Mouse (Mus musculus) frontal cortex, adult 2 months (tissue): Measurements from ENCODE around the gene Dcst2. TPM values are rescaled to one million over a fixed set of nuclear protein-coding genes. Genes with fewer than 3 reads are reported as not detected.

Source experiments
- DNase-seq, 2 experiments: peaks; one replicate each; pipeline ENCODE4 v3.0.0; 2022; ENCODE audit warnings: low spot score in 1 of 2; ENCODE audit errors: extremely low spot score in 1 of 2
- polyA plus RNA-seq: library from polyadenylated mRNA; depleted of rRNA; stranded (reverse); fragments of >200 nt; gene quantifications from 2 replicates; pipeline ENCODE4 v1.2.3, GENCODE M21; 2012; rRNA removed

Dcst2 gene
- polyA plus RNA-seq = 0.68 and 0.86 TPM in 2 replicates

DNA sequence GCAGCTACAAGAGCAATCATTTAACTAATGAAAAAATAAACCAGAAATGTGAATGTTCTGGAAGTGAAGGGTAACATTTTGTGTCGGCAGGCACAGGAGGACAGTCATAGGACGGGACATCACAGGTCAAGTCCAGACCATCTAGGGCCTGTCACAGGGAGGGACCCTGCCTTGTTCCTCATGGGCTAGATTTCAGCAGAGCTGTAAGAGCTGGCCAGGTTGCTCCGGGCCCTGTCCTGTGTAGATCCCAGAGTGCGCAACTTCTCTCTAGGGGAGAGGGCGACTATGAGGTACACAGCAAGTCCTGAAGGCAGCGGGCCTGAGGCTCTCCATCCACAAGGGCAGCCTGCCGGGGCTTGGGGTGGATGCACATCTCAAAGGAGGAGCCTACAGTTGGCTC, at the start of gene Dcst2:
Gene Dcst2 (plus strand): TSS at position 301 of the 400 bp plus-strand sequence.
- DNase-seq = no peak

DNA sequence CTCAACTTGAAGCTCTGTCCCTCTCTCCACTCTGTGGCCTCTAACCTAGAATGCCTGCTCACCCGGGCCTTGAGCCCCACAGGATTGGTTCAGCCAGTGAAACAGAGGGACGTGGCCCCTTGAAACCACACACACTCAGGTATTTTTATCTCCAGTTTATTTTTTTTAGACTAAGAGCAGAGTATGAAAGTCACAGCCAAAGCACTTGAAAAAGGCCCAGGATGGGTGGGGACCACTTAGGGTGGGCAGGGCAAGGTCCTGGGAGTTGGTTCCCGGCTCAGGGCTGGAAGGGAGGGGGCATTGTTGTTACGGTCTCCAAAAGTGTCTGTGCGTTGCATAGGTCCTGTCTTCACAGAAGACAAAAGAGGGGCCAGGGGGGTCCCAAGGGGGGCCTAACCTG, 47.4 kb upstream of the Dcst2 start:
- no peak for DNase-seq

DNA sequence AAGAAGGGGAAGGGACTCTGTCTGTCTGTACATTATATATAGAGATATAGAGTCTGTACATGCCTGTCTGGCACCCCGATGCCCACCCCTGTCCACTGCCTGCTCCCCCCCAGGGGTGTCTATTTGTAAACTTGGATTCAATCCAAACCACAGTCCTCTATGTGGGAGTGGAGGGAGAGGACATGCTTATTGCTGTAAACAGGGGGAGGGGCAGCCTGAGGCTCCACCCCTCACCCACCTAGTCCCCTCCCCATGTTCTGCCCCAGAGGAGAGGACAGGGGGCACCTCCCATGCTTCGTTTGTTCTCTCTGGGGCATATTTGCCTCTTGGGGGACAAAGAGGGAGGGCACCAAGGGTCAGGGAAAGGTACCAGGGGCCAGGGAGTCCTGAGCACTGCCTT, 47.0 kb upstream of the Dcst2 start:
- DNase-seq = no peak

DNA sequence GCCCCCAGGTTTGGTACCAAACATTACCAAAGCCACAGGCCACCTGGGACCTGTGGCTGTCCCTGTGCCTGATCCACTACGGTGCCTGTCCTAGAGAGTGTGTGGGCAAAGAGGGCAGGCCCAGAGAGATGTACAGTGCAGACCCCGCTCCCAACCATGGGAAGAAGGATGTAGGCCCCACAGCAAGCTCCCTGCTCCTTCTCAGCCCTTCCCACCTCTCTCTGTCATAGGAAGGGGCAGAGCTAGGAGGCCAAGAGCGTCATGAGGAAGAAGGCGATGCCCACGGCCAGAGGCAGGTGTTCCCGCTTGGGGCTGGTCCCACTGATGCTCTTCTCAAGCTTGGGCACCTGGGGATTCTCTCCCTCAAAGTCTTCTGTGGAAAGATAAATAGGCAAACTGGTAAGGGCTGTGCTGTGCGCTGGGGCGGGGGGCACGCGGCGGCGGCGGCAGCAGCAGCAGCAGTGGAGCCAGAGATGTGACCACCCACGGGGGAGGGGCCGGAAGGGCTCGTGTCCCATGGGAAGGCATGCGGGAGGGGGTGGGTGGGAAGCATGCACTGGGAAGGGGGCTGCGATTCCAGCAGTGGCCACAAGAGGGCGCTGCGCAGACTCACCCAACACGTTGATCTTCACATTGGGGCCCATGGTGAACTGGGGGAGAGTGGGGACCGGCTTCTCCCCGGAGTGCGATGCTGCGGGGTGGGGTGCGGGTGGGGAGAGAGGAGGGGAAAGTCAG, 46.4 kb upstream of the Dcst2 start:
- peak in 1 of 2 experiments; percentile 90 for DNase-seq

DNA sequence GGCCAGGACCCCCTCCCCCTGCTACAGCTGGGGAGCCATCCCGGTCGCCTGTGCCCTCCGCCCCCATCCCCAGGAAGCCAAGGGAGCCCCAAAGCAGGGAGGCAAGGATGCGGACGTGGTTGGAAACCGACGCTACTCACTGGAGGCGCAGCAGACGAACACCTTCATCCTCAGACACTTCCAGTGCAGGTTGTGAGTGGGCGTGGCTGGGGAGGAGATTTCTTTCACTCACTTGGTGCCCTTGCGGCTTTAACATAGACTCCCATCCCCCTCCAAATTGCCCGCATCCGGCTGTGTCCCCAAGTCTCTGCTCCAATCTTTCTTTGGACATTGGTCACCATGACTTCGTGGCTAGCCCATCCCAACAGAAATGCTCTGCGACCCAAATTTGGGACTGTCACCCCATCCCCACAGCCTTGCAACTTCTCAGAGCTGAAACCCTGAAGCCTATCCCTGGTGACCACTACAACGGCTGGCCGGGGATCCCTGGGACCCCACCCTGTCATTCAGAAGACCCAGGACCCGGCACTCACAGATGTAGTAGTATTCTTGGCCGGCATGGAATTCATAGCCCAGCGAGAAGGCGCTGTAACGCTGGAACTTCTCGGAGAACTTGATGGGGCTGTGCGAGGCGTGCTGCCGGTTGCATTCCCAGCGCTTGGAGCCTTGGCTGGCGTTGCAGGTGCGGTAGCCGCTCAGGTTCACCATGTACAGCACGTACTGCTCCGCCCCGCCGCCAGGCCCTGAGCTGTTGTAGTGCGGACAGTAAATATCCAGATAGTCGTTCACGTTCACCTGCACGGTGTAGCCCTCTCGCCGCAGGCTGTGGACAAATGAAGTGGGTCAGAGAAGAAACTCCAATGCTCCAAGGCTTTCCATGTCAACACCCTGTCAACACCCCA, 45.6 kb upstream of the Dcst2 start:
- peak in 1 of 2 experiments; percentile 45 for DNase-seq

DNA sequence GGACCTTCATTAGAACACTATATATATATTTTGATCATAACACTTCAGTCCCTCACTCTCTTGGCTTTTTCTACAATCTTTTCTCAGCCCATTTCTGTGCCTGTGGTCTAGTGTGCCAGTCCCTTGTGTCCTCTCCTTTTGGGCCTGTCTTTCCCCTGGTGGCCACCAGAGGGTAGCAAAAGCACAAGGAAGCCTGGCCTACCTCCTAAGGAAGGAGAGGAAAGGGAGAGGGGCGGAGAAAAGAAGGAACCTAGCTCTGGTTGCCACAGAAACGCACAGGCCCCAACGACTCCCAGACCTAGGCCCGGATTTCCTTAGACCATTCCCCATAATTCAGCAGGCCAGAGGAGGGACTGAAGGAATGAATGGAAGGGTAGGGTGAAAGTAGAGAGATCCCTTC, 44.9 kb upstream of the Dcst2 start:
- DNase-seq = peak; percentile 82 to 96

DNA sequence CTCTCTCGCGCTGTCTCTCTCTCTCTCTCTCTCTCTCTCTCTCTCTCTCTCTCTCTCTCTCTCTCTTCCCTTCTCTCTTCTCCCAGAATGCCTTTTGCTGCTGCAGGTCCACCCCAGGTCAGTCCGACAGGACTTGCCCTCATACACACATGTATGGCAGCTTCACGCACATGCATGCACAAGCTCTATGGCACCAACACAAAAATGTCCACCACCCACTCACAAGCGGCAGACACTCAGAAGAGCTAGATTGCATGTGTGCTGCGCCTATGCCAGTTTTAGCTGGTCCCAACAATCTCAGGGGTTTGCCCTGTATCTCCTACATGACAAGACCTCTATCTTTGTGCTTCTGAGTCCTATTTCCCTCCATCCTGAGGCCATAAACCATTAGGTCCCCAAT, 44.5 kb upstream of the Dcst2 start:
- peak in 1 of 2 experiments; percentile 42 for DNase-seq

DNA sequence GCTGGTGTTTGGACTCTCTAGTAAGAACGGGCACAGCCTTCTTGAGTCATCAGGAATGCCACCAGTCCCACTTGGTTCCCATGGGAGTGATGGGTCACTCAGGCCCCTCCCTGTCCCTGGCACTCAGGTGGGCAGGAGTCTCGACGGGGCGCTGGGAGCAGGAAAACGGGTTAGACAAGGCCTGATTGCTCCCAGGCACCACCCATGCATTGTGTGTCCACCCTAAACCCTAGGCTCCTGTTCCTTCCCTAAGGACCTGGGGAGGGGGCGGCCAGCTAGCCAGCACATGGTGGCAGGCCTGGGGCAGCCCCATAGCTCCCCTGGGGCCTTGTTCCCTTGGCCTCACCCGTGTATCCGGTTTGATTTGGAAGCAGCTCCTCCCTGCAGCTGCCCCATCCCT, 43.5 kb upstream of the Dcst2 start:
- no peak for DNase-seq

DNA sequence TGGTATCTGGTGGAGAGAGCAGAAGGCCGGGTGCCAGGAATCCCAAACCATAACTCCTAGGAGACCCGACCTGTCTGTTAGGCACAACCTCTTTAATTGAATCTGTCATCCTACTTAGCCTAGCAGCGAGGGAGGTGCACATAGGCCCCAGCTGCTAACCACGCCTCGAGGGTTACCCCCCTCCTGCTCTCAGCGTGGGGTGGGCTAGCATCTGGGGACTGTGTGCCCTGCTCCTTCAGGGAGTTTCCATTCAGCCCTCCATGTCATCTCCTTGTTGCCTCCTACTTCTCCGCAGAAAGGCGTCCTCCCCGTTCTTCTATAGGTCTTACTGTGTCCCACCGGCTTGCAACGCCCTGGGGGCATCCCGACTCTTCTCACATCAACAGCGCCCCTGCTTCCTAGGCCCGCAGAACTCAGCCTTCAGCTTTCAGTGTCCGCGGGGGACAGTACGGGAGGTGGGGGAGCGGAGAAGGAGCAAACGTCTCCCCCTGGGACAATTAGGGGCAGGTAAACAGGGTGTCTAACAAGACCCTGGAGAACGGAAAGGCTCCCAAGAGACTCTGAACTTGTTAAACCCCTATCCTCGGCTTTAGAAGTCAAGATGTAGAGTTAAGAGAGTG, 42.7 kb upstream of the Dcst2 start:
- no peak for DNase-seq

DNA sequence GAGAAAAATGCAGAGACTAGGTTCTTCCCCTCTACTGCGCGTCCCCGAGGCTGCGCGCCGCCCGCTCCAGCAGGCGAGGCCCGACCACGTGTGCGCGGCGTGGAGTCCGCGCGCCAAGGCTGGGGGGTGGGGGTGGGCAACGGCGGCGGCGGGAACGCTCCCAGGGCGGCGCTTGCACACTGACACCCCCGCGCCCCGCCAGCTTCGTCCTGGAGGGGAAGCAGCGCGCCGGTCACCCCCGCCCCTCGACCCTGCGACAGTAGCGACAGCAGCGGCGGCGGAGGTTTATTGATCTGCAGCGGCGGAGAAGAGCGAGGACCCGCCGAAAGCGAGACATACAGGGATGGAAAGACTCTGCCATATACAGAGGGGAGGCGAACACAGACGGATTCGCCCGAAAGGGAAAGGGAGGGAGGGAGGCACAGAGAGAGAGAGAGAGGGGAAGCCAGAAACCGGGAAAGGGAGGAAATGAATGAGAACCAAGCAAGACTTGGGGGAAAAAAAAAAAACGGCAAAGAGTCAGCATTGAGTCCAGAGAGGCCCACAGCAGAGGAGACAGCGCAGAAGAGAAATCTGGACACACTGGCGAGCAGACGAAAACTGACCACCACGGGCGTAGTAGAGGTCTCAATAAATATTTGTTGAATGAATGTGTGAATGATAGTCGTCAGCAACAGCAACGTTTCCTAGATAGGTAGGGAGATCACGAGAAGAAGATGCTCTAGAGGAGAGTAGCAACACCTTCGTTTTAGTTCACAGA, 42.0 kb upstream of the Dcst2 start:
- peak in 1 of 2 experiments; percentile 42 for DNase-seq

DNA sequence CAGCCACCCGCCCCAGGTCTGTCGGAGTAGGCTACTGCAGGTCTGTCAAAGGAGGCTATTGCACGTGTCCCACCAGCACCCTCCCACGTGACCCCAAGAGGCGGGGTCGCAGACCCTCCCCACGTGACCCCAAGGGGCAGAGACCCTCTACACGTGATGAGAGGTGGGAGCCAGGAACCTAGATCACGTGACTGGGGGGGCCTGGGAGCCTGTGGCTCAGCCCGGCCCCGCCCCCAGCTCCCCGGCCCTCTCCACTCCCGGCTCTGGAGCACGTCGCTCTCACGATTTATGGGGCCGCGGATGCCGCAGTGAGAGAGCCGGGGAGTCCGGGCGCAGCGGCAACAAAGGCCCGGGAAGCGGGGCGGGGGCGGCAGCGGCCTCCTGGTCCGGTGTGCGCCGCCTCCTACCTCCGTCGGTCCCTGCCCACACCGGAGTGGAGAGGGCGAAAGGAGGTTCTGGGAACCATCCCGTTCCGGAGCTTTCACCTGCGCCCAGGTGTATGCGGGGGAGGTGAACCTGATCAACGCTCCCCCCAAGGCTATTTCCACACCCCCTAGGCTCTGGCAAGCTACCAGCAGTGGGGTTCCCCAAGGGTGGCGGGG, 41.1 kb upstream of the Dcst2 start:
- peak in 1 of 2 experiments; percentile 53 for DNase-seq

DNA sequence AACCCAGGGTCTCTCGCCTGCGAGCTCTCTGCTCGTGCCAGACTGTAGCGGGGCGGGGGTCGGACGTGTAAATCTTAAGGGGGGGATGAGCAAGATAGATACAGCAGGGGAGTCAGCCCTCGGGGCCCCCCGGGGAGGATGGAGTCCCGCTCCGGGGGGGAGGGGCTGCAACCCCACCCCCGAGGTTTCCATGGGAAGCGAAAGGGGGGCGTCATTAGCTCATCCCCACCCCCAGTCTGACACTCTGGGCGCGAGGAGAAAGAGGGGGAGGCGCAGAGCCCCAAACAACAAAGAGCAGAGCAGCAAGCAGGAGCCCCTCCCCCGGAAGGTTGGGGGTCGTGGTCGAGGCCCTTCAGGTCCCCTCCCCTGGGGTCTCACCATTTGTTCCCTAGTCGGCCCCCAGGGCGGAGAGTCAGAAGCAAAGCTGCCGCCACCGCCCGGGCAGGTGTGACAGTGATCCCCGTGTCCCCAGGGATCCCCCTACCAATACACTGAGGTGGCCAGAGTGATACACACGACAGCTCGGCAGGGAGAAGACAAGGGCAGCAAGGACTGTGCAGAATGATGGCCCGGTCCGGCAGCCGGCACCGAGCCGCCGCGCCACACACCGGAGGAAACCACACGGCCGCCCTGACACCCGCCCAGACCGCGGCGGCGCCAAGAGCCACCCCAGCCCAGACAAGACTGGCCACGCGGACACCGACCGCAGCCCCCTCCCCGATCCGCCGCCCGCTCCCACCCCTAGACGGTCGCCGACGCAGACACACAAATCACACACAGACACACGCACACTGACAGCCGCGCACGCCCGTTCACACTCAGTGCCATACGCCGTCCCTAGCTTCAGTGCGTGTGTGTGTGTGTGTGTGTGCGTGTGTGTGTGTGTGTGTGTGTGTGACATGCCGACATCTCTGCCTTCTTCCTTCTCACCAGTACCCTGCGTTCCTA, 40.3 kb upstream of the Dcst2 start:
- peak in 1 of 2 experiments; percentile 45 for DNase-seq

DNA sequence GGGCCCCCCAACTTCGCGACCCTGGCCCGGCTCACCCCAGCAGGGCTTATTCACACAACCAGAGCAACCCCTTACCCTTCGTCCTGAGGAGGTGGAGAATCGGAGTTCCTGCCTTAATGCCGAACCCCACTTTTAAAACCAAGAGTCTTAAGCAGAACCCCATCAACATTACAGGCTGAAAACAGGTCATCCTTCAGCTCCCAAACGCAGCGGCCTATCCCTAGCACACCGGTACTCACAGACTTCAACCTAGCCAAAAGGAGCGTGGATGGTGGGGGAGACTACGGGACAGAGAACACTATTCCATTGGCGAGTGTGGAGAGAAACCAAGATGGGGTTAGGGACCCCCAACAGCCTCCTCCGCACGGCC, 39.7 kb upstream of the Dcst2 start:
- peak in 1 of 2 experiments; percentile 44 for DNase-seq

DNA sequence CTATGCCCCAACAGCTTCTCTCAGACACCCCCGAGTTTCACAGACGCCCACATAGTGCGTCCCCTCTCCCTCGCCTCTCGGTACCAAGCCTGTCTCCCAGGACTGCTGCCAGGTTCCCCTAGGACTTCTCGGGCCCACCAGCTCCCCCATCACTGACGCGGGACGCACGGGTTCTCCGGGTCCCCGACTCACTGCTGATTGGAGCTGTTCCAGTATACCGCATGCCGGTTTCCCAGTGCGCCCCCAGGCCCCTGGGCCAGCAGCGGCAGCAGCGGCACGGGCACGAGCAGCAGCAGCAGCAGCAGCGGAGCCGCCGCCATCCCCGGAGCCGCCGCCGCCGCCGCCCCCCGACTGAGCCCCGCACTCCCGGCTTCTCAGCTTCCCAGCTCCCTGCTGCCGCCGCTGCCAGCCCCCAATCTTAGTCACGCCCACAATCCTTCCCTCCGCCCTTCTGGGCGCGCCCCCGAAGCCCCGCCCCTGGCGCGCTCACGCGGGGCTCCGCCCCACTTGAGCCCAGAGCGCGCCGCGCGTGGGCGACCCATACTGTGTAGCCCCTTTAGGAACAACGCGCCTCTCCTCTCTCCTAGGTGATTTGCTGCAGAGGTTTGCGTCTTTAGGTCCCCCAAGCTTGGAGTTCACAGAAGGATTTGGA, 39.1 kb upstream of the Dcst2 start, which contains the start of gene Efna3:
Gene Efna3 (minus strand): TSS at position 452 of the 652 bp plus-strand sequence.
- peak; percentile 72 to 91 for DNase-seq

DNA sequence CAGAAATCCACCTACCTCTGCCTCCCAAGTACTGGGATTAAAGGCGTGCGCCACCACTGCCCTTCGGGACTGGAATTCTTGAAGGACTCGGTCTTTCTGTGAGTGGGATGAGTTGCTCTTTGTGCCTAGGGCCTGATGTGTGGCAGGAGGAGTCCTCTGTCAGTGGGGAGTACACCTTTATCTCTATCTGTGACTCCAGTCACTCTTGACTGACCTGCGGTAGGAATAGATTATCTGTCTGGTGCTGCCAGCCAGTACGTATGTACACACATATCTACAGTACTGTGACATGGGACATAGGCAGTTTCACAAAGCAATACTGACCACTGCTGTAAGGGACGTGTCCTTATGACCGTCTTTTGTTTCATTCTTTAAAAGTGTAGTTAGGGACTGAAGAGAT, 35.9 kb upstream of the Dcst2 start:
- DNase-seq = no peak

DNA sequence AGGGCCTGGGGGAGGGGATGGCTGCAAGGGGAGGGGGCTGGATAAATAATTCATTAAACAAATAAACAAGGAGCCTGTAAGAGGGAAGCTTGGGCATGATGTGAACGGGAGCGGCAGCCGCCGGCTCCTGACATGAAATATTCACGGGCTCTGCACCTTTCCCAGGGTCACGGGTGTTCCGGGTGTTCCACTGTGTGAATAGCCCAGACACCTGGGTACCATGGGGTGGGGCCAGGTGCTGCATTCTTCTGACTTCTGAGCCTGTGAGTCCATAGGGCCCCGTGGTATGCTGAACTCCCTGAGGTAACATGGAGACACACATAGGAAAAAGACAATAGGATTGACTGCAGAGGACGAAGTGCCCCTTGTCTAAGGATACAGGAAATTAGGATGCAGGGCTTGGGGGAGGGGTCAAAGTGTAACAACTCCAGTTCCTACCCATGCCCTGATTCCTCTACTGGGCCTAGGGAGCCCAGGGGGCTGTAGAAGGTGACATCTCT, 34.4 kb upstream of the Dcst2 start:
- no peak for DNase-seq

DNA sequence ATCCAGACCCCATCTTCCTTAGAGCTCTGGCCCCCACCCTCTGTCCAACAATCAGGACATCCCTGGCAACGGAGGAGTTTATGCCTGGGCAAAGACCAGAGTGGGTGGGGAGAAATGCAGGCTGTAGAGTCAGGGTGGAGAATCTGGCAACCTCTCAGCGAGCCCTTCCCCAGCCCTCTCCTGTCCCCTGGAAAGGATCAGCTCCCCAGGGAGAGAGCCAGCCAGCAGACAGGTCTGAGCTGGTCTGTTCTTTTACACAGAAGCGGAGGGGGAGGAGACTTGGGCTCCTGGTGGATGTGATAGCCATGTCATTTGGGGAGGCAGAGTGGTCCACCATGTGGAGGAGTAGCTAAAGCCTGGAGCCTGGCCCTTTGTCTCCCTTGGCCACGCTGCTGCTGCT, 33.2 kb upstream of the Dcst2 start:
- no peak for DNase-seq

DNA sequence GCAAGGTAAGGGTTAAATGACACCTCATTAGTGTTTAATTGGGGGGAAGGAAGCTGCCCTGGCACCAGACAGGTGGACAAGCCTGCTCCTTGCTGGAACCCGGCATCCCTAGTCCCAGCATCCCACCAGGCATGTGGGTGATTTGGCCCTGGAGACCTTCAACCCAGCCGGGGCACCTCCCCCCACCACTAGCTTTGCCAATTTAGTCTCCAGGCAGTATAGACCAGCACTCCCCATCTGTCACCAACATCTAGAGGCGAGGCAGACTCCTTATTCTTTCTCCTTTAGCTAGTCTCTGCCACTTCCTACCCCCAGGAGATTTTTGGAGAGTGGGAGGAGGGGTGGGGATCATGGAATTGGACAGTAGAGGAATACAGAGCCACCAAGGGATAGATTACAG, 31.4 kb upstream of the Dcst2 start:
- DNase-seq = no peak
